Mouse (Mus musculus) bone marrow, adult 2 months (tissue): Measurements from ENCODE around the gene Tgfbr3l.

Experiments
- CTCF ChIP-seq: fragments of 200-500 bp; IDR thresholded peaks from 2 replicates; pipeline ENCODE4 v1.5.1; 2011; ENCODE audit warnings: low read length, control low read depth; ENCODE audit not compliant: control insufficient read depth, insufficient read depth
- POLR2A ChIP-seq: fragments of 200-500 bp; IDR thresholded peaks from 2 replicates; pipeline ENCODE4 v1.6.1; 2011; ENCODE audit warnings: low read depth, mild to moderate bottlenecking, control low read depth, low read length, borderline replicate concordance; ENCODE audit not compliant: control insufficient read depth

- TF ChIP-seq CTCF (no peak), POLR2A (no peak)
Observed at GRCm38 (mm10) chr8:4257350-4257749, 9.3 kb downstream of the Tgfbr3l start.
